Mouse (Mus musculus) midbrain, postnatal 0 days (tissue): Measurements from ENCODE around the gene Bphl. TPM values are rescaled to one million over a fixed set of nuclear protein-coding genes. Genes with fewer than 3 reads are reported as not detected.

Experiments
- ATAC-seq: fragments of 200-750 bp; cut with Nextera tagmentation; 2 replicates; pipeline ENCODE4 v1.8.0; 2017; ENCODE audit warnings: moderate number of reproducible peaks, mild to moderate bottlenecking, moderate TSS enrichment, moderate library complexity; ENCODE audit not compliant: low FRiP score
- DNase-seq: peaks from one replicate; pipeline ENCODE4 v3.0.0-alpha.2; 2015; ENCODE audit warnings: low spot score
- H3K27ac ChIP-seq: fragments of 300-500 bp; sonication (generic); 2 replicates; pipeline ENCODE4 v1.5.1; 2014; ENCODE audit warnings: low read depth, mild to moderate bottlenecking, low read length, mixed read lengths
- H3K27me3 ChIP-seq: fragments of 300-500 bp; sonication (generic); 2 replicates; pipeline ENCODE4 v1.6.1; 2014; ENCODE audit warnings: low read length, control low read depth, mixed read lengths; ENCODE audit not compliant: insufficient read depth
- H3K36me3 ChIP-seq: fragments of 300-500 bp; sonication (generic); 2 replicates; pipeline ENCODE4 v1.6.1; 2014; ENCODE audit warnings: low read length, control low read depth, mixed read lengths; ENCODE audit not compliant: insufficient read depth
- H3K4me1 ChIP-seq: fragments of 300-500 bp; sonication (generic); 2 replicates; pipeline ENCODE4 v1.6.1; 2014; ENCODE audit warnings: mild to moderate bottlenecking, control low read depth, antibody characterized with exemption, low read length, mixed read lengths; ENCODE audit not compliant: insufficient read depth
- H3K4me2 ChIP-seq: fragments of 300-500 bp; sonication (generic); 2 replicates; pipeline ENCODE4 v1.6.1; 2014; ENCODE audit warnings: low read depth, mild to moderate bottlenecking, low read length, mixed read lengths; ENCODE audit not compliant: poor library complexity, severe bottlenecking
- H3K4me3 ChIP-seq: fragments of 300-500 bp; sonication (generic); 2 replicates; pipeline ENCODE4 v1.5.1; 2014; ENCODE audit warnings: low read depth, mild to moderate bottlenecking, low read length, moderate library complexity
- H3K9ac ChIP-seq: fragments of 300-500 bp; sonication (generic); replicated peaks from 2 replicates; pipeline ENCODE4 v1.6.1; 2014; ENCODE audit warnings: mild to moderate bottlenecking, low read length, moderate library complexity, mixed read lengths; ENCODE audit not compliant: poor library complexity, severe bottlenecking
- H3K9me3 ChIP-seq: fragments of 300-500 bp; sonication (generic); 2 replicates; pipeline ENCODE4 v1.6.1; 2016; ENCODE audit warnings: low read length, control low read depth
- CTCF ChIP-seq: IDR thresholded peaks from 2 replicates; pipeline ENCODE4 v1.5.1; 2016; ENCODE audit warnings: antibody characterized with exemption, mild to moderate bottlenecking
- WGBS: fragments of 180-500 bp; shearing (Covaris S2); extraction: QIAGEN DNeasy Blood & Tissue Kit; methylation state at CpG from one replicate; pipeline ENCODE4 v1.1.7; 2014; 5-methylcytosine and 5-hydroxymethylcytosine counted together
- polyA plus RNA-seq: library from polyadenylated mRNA; unstranded; fragments of >200 nt; fragmentation: Nextera tagmentation; extraction: Ambion mirVana; gene quantifications from 2 replicates; pipeline ENCODE4 v1.2.1, GENCODE M21; 2015
- total RNA-seq: library from RNA; depleted of rRNA; stranded (reverse); fragments of >200 nt; gene quantifications from 2 replicates; pipeline ENCODE4 v1.2.3, GENCODE M21; 2014; rRNA removed

Gene Bphl
- total RNA-seq (37.0 and 42.7 TPM in 2 replicates), polyA plus RNA-seq (46.4 and 47.7 TPM in 2 replicates)

DNA sequence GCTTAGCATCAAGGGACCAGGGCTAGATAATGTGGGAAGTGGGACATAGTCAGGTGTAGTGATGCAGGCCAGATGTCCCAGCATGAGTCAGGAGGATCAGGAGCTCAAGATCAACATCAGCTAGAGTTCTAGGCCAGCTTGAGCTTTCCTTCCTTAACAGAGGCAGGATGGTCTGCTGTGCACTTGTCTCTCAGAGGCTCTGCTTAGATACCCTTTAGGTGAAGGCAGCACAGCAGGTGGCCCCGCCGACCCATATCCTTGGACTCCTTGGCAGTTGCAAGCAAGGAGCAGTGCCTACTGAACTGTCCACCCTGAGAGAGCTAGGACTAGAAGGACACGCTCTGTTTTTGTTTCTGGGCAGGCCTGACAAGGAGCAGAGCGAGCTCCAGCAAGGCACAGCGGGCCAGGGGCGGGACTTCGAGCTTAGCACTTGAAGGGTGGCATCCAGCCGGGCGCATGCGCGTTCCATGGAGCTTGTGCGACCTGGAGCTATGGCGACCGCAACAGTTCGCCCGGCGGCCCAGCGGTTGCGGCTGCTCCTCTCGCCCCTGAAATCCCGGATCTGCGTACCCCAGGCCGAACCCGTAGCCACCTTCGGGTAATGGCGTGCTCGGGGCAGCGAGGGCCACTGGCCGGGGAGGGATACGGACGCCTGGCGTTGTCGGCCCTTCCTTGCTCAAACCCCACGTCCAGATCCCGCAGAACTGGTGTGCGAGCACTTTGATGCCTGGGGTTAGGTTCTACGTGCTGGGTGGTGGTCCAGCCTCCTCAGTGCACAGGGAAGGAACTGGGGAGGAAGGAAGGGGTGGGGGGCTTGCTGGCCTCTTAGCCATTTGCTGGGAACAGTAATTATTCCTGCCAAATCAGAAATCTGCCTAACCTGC is at the start of gene Bphl:
Gene Bphl, plus strand, starts transcription at position 426 of the 884 bp plus-strand sequence.
- Histone ChIP-seq H3K27ac (peak within 1 kb of the TSS; percentile 88), H3K4me1 (peaks cover 3% of the 10 kb centered on the region; the same call in 1 of the 2 replicates), H3K4me2 (peak within 1 kb of the TSS; percentile 83), H3K4me3 (peak within 1 kb of the TSS; percentile 75), H3K9me3 (no peaks in the 10 kb centered on the region), H3K36me3 (peaks cover 18% of the 10 kb centered on the region), H3K9ac (peak within 1 kb of the TSS; percentile 92), H3K27me3 (no peaks in the 10 kb centered on the region)
- peak; percentile 95 for ATAC-seq
- under 1% methylated on average over 36 of the region's 37 CpGs for WGBS
- peak; percentile 98 for DNase-seq
- no peak for TF ChIP-seq CTCF

- no peak overlapping the region for H3K27ac ChIP-seq
- H3K4me1 ChIP-seq = no peaks in the 10 kb centered on the region
- H3K4me2 ChIP-seq = no peak overlapping the region
- no peaks in the 10 kb centered on the region for H3K36me3 ChIP-seq
- ATAC-seq = no peak
- no peak overlapping the region for H3K4me3 ChIP-seq
- TF ChIP-seq CTCF = no peak
- H3K9ac ChIP-seq = no peak overlapping the region
- no peak for DNase-seq
- no peaks in the 10 kb centered on the region for H3K9me3 ChIP-seq
- WGBS = 90% methylated on average over 5 of the region's 5 CpGs
- H3K27me3 ChIP-seq = no peaks in the 10 kb centered on the region
These were observed 47.8 kb upstream of the Bphl start for GRCm38 (mm10) chr13:33989625-33990024.

- peak; percentile 83 for DNase-seq
- Histone ChIP-seq H3K4me2 (no peak overlapping the region), H3K27ac (no peak overlapping the region), H3K4me1 (no peaks in the 10 kb centered on the region), H3K4me3 (no peak overlapping the region), H3K36me3 (no peaks in the 10 kb centered on the region), H3K9ac (no peak overlapping the region), H3K27me3 (no peaks in the 10 kb centered on the region), H3K9me3 (no peaks in the 10 kb centered on the region)
- ATAC-seq = peak; percentile 47; the same call in 1 of the 2 replicates
- TF ChIP-seq CTCF = peak; percentile 96
- 29% methylated on average over 1 of the region's 1 CpGs for WGBS
These were observed 42.2 kb upstream of the Bphl start for GRCm38 (mm10) chr13:33995197-33995596.

- TF ChIP-seq CTCF = peak; percentile 71
- H3K36me3 ChIP-seq = no peaks in the 10 kb centered on the region
- H3K27me3 ChIP-seq = no peaks in the 10 kb centered on the region
- peak within 1 kb of the TSS; percentile 98 for H3K4me3 ChIP-seq
- DNase-seq (peak; percentile 92), ATAC-seq (peak; percentile 95)
- no peaks in the 10 kb centered on the region for H3K9me3 ChIP-seq
- H3K4me1 ChIP-seq = no peaks in the 10 kb centered on the region
- under 1% methylated on average over 67 of the region's 92 CpGs for WGBS
- H3K9ac ChIP-seq = peak within 1 kb of the TSS; percentile 93
- H3K27ac ChIP-seq = peak within 1 kb of the TSS; percentile 93
- peak within 1 kb of the TSS; percentile 74 for H3K4me2 ChIP-seq
These were observed 35.1 kb upstream of the Bphl start, which contains the start of the genes Ripk1 and Serpinb6a for GRCm38 (mm10) chr13:34002058-34003006. TSS of gene Ripk1 (plus strand) at chr13:34002363. TSS of gene Serpinb6a (minus strand) at chr13:34002794.

DNA sequence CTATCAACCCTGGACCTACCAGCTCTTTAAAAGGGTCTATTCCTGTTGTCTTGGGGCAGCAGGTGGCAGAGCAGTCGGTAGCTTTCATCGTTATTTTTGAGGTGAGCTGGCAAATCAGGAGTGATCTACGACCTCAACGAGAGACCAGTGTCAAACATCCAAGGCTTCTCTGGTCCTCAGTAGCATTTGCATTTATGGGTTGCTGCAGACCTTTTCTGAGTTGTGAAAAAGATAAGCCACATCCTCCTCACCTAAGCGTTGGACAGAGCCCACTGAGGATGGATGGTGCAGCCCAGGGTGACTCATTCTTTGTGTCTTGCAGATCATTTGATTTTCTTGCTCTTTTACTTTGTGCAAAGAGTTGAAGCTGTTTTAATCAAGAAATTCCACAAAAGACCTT is 34.3 kb upstream of the Bphl start:
- 4% methylated on average over 5 of the region's 5 CpGs for WGBS
- no peaks in the 10 kb centered on the region for H3K27me3 ChIP-seq
- no peak for DNase-seq
- H3K4me3 ChIP-seq = peak overlapping the region; percentile 98
- peak overlapping the region; percentile 68; the same call in 1 of the 2 replicates for H3K27ac ChIP-seq
- peak; percentile 28; the same call in 1 of the 2 replicates for ATAC-seq
- H3K9me3 ChIP-seq = no peaks in the 10 kb centered on the region
- no peaks in the 10 kb centered on the region for H3K4me1 ChIP-seq
- peak overlapping the region; percentile 93 for H3K9ac ChIP-seq
- H3K4me2 ChIP-seq = peak overlapping the region; percentile 74
- no peaks in the 10 kb centered on the region for H3K36me3 ChIP-seq
- TF ChIP-seq CTCF = no peak; the same call in 1 of the 2 replicates
